Mouse (Mus musculus): ENCODE data around the gene Fam172a.

Gene Fam172a

DNA sequence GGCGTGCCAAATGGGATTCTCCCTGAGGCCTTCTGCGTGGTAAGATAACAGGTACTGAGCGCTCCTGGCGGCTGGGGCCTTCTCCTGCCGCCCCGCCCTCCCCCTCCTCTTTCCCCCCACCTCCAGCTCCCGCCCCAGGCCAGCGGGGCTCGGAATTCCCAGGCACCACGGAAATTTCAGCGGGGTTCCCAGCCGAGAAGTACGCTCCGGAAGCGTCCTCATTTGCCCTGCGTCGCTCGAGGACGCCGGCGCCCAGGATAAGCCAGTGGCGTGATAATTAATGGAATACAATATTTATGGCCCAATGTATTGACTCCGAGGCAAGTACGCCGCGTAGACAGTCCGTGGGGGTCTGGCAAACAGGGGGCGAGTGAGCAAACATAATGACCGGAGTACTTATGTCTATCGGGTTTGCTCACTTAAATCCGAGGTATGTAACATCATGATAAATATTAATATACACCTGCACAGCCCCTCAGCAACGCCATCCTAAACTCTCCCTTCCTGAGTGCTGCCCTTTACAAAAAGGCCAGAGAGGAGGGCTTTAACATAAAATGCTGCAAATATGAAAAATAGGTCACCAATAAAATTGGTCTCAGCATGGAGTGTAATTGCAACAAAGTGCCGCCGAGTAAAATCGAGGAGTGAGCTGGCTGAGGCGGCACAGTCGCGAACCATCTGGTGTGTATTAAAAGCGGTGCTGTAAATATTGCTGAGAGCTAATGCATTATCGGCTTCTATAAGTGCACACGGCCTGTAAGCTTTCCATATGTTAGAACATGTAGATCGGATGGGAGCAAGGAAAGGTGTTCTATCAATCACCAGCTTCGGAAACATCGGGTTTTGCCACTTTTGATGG, 479.5 kb downstream of the Fam172a start:
- peak; percentile 62 for DNase-seq

DNA sequence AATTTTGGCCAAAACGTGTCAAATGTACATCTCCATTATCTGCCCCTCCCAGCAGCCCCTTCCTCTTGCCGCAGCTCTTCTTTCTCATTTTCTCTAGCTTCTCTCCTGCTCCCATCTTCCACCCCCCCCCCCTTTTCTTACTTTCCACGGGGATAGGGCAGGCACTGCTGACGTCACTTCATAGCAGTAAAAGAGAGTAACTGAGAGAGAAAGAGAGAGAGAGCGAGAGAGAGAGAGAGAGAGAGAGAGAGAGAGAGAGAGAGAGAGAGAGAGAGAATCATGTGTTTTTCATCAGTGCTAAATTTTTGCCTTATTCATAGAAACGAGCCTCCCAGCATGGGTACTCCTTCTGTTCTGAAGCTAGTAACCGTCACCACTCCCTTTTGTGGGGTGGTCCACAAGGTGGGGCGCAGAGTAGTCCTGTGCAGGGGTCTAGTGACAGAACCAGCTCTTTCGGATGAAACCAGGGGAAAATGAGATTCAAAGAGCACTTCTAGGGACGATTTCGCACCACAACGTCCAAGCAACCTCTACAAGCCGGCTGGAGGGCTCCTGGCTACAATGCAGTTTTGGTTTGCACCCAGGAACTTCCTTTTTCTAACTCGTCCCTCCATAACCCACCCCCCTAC, 480.2 kb downstream of the Fam172a start:
- peak; percentile 50 for DNase-seq

DNA sequence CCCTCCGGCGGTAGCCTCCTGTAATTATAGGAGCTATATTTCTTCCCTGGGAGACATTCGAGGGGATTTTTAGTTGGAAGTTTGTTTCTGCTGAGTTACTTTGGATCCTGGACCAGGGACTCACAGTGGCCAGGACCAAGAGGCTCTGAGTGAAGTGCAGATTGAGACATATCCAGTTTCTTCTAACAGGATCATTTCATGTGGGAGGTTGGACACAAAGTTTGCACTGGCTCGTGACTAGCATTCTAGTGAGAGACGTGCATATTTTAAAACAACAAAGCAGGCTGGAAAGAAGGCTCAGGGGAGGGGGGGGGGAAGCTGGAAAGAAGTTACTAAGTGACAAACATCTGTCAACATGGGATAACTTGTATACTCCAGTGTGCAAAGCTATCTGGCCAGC, 481.2 kb downstream of the Fam172a start:
- no peak for DNase-seq

DNA sequence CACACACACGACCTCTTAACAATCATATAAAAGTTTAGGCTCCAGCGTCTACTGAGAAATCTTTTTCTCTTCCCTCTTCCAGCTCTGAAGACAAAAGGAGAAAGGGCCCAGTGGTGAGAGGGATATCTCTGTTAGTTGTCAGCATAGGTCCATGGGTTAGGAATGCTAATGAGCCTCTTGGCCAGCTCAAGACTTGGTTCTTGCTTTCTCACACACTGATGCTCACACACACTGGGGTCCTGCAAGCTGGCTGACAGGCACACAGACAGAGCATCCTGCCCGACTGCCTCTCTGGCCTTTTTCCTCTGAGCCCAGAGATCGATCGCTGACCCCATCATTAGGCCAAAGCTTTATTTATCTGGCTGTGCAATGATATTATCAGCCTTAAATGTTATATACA, 482.2 kb downstream of the Fam172a start:
- DNase-seq, result no peak

DNA sequence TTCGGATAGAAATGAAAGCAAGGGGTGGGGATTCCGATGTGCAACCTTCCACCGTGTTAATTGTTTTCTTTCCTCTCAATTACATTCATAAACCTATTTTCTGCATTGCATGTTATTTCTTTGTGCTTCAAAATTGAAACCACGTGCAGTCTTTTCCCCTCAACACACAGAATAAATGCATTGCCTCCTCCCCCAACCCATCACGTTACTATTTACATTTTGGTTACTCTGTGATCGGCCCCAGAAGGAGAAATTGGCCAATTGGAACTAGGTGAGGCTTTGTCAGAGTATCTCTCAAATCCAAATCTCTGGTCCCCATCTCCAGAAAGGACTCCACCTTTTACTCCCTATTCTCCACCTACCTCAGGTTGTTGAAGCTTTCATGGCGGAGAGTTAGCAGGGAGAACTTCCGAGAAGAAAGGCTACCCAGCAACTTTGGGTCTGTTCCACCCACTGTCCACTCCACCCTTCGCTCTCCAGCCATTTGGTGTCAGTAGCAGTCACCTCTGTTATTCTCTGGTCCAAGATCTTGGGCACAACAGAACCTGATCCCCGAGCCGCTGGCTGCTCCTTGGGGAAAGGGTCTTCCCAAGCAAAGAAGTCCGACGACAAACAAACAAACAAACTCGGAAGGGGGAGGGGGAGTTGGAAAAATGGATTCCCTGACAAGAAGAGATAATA, 483.1 kb downstream of the Fam172a start:
- no peak for DNase-seq

DNA sequence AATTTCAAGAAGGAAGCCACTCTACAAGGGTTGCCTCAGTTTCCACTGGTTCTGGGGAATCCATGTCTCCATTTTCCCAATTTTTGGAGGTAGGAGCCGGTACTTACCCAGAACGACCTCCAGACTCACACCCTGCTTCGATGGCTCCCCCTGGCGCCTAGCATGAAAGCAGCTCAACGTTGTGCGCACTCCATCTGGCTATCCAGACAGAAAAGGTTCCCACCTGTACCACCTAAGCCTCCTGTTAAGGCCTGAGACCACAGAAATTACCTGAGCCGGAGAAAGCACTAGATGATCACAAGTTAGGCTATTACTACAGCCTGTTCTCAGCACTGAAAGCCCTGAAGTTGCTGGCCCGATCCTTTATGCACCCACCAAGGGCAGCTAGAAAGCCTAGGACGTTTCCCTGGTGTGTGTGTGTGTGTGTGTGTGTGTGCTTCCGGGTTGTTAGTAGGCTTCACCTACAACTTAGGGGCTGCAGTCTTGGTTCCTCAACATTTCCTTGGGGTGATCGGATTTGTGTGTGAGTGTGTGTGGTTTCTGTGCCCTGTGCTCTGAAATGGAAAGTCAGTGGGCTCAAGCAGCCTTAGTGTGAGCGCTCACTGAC, 484.6 kb downstream of the Fam172a start:
- DNase-seq, result peak; percentile 45

DNA sequence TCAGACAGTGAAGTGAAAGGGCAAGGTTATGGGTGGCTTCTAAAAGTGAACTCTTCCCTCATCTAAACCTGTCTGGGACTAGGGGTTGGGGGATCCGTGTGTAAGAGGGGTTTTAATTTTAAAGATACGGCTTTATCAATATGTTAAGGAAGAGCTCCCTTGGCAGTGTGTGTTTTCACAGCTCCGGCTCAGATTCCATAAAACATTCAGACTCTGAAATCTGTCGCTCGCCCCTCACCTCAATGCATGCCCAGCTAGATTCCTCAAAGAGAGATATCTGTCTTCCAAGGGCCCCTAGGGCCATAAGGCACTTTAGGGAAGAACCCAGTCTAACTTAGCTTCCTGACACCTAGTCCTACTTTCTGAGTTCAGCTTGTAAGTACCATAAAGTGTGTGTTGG, 486.0 kb downstream of the Fam172a start:
- DNase-seq, result no peak

DNA sequence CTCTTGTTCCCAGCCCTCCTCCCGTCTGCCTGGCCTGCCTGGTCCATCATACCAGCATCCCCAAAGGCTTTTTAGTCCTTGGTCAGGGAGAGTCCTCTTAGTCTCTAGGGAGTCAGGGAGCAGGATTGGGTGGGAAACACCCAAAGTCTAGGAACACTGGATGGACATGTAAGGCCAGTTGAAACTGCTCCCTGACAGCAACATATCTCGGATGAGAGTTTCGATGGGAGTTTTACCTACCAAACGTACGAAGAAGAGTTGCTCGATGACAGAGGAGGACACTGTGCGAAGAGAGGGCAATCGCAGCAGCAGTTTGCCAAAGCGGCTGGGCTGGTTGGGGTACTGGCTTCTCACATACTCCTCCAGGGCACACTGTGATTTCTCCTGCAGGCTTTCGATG, 487.8 kb downstream of the Fam172a start:
- DNase-seq, result no peak

DNA sequence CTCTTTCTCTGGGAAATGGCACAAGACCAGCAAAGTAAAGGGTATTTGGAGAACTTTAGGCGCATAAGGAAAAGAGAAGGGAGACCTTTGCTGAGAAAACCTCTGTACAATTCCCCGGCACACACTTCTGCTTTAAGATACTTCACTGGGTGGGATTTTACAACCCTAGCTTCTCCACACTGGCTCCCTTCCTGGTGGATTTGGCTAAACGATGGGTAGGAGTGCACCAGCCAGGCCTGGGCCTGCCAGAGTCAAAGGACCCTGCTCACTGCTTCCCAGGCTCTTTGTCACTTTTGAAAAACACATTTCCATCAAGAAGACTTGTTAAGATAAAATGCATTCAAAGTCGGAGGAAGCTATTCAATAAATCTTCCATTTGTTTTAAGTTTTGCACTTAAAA, 491.4 kb downstream of the Fam172a start:
- no peak for DNase-seq

DNA sequence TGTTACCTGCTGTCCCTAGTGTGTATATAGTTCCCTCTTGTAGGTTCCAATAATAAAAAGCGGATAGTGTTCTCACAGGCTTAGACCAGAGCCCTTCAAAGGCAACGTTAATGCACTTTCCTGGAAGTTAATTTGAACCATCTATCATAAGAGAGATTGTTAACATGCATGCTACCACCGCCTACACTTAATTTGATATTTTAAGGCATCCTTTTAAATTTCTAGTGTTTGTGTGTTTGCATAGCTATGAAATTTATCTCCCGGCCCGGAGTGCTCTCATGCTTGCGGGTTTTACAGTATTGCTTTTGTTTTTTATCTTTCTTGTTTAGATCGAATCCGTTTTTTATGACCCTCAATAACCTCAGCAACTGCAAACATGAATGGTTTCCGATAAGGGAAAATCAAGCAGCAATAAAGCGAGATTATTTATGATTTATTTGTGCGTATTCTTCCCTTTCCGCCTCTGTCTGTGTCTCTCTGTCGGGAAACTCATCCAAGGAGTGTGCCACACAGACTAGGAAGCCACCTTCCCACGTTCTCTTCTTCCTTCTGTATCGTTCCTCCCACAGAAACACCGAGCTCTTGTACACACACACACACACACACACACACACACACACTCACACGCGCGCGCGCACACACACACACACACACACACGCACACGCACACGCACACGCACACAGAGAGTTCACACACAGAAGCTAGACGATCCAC, 492.5 kb downstream of the Fam172a start:
- DNase-seq, result no peak

DNA sequence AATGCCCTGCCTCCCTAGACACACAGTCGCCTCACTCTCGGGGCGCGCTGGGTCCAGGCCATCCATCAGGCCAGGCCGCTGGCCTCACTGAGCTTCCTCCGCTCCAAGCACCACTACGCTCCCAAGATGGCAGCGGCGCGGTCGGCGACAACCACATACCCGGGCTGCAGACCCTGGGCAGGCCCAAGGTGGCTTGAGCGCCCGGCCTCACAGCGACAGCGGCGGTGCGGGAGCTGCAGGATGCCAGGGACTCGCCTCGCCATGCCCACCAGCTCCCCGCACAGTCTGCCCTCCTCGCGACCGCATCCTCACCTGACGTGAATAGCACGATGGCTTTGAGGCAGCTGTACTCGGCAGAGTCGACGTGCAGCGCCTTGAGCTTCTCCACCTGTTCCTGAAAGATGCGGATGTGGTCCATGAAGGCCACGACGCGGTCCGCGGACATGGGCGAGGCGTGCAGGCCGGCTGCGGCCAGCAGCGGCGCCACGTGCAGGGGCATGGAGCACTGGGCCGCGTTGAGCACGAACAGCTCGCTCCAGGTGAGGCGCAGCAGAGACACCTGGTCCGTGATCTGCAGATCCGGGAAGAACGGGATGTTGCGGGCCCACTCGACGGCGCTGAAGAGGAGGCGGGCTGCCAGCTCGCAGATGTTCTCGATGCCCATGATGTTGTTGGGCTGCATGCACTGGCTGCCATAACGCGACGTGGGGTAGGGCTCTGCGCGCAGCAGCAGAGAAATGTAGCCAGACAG, 493.2 kb downstream of the Fam172a start:
- peak; percentile 76 for DNase-seq

DNA sequence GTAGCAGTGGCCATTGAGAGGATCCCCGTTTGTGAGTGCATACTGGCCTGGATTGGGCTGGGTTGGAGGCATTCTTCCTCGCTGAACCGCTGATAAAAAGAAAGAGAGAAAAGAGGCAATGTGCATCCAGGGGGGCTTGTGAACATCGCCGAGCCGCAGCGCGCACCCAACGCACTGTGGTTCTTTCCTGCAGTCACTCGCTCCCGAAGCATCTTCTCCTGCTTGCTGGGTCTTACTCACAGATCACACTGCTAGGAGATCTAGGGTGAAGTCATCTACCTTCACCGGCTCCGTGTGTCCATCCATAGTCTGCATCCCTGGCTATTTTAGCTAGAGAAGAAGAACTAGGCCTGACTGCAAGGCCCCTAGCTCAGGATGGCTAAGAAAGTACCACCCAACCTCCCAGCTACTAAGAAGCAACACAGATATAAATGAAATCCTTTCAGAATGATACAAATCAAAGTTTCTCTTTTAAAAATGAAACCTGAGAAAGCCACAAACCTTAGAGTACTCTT, 493.8 kb downstream of the Fam172a start:
- no peak for DNase-seq

DNA sequence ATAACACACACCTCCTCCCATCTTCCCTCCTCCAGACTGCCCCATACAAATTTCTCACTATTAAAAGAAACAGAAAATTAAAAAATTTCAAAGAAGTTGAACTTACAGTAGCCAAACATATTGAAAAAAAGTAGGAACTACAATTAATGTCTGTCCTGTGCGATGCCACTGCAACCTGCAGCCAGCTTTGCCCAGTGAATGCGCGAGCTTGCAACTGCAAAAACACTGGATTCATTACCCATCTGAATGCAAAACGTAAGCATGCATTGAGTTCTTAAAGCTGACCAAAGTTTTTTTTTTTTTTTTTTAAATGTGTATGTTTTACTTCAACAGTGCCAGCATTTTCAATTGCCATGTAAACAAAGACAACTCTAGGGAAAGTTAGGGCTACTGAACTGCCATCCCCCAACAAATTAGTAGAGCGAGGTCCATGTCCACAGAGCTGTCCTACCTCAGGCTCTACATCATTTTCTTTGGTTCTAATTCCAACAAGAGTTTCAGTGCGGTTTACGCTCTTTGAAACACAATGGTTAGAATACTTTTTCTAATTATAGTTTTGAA, 494.5 kb downstream of the Fam172a start:
- peak; percentile 31 for DNase-seq

DNA sequence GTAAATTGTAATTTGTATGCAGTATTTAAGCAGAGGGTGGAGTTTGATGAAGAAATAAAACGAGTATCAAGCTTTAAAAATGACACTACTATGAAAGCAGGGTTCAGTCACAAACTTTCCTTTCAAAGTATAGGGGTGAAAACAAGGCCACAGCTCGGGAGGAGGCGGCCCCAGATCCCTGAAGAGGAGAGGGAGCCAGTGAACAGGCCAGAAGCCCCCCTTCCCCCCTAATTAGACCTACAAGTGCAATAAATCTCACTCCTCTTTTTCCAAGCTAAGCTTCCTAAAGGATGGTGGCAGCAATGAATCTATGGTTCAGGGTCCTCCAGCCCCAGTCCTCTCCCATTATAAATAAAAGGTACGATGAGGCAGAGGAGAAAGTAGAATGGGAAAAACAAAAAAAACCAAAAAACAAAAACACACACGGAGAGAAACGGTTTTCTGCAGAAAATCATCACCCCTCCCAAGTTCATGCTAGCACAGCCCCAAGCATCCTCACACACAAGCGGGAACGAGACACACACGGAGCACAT, 495.5 kb downstream of the Fam172a start:
- no peak for DNase-seq

DNA sequence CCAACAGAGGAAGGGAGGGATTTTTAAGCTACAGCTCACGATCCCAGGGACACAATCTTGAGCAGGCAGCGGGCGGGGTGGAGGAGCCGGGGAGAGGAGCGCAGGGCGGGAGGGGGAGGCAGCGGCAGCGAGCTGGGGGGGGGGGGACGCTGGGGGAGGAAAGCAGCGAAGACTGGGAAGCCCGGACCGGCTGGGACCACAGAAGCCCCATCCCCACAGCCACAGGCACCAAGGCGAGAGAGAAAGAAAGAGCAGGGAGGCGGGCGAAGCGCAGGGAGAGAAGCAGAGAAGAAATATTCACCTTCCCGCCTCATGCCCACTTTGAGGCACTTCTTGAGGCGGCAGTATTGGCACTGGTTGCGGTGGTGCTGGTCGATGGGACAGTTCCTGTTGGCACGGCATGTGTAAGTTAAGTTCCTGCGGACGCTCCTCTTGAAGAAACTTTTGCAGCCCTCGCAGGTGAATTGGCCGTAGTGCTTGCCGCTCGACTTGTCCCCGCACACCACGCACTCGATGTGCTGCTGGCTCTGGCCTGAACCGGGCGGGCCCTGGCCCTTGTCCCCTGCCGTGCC, 496.1 kb downstream of the Fam172a start:
- DNase-seq, result peak; percentile 78

DNA sequence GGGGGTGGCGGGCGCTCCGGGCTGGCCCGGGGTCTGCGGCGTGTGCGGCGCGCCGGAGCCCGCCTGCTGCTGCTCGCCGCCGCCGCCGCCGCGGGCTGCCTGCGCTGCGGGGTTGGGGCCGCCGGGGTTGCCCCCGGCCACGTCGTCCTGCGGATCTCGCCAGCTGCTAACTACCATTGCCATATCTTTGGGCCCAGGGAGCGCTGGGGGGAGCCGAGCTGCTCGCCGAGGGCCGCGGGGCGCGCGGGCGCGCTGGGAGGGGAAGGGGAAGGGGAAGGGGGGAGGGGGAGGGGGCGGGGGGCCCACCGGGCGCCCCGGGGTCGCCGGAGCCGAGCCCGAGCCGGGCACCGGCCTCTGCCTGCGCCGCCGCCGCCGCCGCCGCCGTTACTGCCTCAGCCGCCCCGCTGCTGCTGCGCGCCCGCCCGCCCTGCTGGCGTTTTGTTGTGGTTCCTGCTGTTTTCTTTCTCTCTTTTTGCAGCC, 496.6 kb downstream of the Fam172a start:
- DNase-seq, result peak; percentile 80

DNA sequence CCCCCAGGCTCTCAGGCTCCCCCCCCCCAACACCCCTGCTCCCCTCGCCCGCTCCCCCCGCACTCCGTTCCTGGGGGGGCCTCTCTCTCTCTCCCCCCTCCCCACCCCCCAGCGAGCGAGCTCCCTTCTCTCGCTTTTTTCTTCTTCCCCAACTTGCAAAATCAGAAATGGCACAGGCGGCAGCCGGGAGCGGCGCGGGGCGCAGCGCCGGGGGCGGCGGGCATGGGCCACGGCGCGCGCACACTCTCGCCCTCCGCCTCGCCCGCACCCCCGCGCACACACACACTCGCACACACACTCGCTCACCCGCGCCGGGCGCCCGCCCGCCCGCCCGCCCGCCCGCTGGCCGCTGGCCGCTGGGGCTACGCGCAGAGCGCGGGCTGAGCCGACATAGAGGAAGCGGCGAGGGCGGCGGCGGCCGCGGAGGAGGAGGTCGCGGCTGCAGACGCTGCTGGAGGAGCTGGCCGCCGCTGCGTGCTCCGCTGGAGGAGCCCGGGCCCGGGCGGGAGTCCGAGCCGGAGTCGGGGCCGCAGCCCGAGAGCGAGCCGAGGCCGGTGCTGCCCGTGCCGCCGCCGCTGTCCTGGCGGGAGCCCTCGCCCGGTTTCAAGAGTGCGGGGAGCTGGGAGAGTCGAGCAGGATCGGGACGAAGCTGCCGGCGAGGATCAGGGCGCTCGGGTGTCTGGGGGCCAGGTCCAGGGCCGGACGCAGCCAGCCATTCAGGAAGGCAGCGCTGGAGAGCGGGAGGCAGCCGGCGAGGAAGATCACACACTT, 497.2 kb downstream of the Fam172a start:
- DNase-seq, result peak; percentile 88

DNA sequence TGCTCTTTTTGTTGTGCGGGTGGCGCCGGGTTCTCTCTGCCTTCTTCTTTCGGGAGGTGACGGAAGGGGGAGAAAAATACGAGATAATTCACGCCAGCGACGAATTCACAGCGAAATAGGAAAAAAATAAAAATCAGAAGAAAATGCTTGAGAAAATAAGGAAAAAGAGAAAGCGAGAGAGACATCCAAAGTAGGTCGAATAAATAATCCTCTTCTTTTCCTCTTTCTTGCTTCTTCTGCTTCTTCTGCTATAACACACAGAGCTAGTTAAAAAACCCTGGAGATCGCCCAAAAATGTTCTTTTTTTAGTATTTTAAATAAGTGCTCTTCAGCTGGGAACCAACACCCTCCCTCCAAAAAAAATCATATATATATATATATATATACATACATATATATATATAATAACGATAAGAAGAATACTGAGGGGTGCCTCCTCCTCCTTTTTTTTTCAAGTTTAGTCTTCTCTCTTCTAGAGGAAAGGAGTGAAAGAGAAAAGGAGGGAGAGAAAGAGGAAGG, 497.9 kb downstream of the Fam172a start, which contains the start of gene Nr2f1:
Gene Nr2f1 (minus strand): TSS at position 116 of the 519 bp plus-strand sequence.
- DNase-seq, result no peak

DNA sequence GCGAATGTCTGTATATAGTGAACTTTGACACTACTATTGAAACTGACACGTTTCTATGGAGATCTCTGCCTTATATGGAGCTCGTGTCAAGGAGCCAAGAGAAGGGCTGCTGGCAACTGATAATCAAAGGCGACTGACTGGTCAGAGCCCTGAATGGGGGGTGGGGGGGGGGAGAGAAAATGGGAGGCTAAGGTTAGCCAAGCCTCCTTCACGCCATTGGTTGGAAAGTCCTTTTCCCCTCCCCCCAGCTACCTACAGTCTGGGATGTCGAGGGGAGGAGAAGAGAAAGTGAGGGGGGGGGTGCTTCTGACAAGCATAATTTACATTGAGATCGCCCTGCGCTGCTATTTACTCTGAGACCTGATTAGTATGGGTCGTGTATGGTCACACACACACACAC, 498.6 kb downstream of the Fam172a start:
- peak; percentile 97 for DNase-seq

All from retina, postnatal 1 day (tissue).